Mouse (Mus musculus): Measurements from ENCODE around the gene Lct.
A peak's percentile ranks its signal among the peaks of the same experiment; 100 is the strongest.
"Not testable (repeated sequence)": the region's sequence is repeated elsewhere in the genome, so short reads cannot be mapped to it uniquely, and the experiment has no call there.

Gene Lct

DNA sequence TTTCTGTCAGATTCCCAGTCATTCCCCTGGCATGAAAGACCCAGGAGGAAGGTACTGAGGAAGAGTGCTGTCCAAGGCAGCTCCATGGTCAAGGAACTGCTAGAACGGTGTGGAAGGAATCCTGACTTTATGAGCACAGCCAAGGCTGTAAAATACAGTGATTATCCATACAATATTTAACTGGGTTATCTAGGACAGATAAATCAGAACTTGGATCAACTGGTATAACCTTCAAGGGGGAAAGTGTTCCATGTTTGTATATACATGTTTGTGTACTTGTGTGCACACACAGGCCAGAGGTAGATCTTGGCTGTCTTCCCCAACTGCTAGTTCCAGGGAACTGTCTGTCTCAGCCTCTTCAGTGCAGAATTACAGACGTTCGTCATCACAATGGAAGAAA, at the start of gene Lct:
Lct (minus strand) TSS at position 101 of the 400 bp plus-strand sequence.
- no peak for DNase-seq (ENCODE audit: low spot score in 2 of 2)

DNA sequence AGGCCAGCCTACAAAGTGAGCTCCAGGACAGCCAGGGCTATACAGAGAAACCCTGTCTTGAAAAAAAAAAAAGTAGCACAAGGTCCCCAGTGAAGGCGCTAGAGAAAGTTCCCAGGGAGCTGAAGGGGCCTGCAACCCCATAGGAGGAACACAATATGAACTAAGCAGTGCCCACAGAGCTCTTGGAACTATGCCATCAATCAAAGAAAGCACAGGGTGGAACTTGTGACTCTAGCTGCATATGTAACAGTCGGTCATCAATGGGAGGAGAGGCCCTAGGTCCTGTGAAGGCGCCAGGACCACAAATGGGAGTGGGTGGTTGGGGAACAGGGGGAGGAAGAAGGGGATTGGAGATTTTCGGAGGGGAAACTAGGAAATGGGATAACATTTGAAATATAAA, 48.7 kb upstream of the Lct start:
- DNase-seq (ENCODE audit: low spot score in 2 of 2) = no peak

DNA sequence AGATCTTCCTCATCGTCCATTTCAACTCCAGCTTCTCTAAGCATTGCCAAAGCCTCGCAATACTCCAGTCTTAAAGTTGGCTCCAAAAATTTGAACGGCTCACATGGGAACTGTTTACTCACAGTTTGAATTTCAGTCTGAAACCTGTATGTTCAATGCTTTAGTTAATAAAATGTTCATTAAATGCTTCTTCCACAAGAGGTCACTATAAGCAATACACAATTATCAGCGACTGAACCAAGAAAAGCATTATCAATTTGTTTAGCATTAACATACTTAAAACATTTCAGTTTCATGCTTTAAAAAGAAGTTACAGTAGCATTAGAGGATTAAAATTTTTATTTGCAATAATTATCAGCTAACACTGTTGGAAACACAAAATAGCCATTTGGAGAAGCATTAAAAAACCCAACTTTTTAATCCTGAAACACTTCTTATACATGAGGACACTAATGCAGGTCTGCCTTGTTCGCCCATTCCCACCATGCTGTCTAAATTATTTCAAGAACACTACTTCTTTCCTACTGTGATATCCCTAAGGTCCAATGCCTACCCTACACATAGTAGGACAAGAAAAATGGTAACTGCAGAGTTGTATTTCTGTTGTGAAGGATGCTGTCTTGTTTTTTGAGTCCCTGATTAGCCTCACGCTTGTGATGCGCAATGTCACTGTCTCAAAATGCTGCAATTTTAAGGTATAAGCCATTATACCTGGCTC, 44.2 kb upstream of the Lct start:
- DNase-seq (ENCODE audit: low spot score in 2 of 2) = no peak

DNA sequence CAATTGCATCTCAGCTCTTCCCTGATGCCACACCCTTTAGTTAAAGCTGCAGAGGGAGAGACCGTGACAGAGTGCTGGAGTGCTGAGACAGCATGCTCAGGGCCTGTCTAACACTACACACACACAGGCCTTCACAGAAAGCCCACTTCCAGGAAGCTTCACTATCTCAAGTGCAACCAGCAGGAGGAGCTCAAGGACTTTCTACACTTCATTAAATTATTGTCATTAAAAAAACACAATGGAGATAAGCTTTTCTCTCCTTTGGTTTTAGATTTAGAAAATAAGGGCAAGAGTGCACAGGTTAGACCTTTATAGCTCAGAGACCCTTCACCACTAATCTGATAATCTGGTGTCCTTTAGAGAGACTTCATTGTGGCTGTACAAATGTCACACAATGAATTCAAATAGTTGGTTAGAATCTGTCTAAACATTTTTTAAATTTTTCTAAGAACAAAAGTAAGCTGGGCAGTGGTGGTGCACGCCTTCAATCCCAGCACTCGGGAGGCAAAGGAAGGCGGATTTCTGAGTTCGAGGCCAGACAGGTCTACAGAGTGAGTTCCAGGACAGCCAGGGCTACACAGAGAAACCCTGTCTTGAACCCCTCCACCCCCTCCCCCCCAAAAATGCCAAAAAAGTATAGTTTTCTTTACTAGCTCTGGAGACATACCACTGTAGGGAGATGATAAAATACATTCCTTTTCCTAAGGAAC, 40.8 kb upstream of the Lct start:
- DNase-seq (ENCODE audit: low spot score in 2 of 2) = peak; percentile 27

DNA sequence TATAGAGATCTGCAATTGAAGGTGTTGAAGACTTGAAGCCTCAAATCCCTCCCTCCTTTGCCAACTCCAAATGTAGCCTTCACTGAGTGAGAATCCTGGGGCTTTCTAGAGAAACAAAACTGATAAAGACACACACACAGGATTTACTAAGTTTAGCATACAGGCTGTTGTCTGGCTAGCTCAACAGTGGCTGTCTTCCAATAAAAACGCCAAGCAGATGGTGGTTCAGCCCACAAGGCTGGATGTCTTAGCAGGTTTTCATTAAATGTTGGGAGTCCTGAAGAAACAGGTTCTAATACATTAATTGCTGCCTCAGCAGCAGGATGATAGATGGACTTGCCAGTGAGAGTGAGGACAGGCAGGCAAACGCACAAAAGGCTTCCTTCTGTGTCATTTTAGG, 32.5 kb upstream of the Lct start:
- DNase-seq (ENCODE audit: low spot score in 2 of 2) = no peak

DNA sequence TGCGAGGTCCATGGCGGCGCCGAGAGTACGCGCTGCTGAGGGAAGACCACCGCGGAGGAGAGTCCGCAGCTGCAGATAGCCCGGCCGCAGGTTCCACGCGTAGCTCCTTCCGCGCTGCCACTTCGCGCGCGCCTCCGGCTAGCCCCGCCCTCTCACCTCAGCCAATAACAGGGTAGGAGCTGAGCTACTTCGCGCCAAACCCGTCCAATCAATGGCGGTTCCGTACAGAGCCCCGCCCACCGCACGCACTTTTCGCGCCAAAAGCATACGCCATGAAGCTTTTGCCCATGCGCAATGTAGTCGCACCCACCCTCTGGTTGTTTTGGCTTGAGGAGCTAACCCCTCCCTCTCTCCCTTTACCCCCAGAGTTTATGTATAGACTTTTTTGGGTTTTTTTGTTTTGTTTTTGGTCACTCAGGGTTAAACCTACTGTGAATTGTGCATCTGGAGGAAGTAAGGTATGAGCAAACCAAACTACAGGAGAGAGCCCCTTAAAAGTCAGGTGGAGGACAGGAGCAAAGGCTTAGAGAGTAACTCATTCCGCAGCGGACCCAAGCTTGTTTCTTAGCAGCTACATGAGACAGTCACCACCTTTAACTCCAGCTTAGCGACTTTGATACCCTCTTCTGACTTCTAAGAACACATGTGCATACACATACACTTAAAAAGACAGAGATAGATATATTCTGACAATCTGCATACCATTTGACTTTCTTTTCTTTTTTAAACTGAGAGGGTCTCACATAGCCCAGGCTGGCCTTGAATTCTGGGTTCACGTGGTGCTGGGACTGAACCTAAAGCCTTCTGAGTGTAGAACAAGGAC, 31.6 kb upstream of the Lct start, which contains the start of gene Mcm6:
Mcm6 (minus strand) TSS at position 111 of the 823 bp plus-strand sequence.
- DNase-seq (ENCODE audit: low spot score in 2 of 2) = peak; percentile 78 to 88

DNA sequence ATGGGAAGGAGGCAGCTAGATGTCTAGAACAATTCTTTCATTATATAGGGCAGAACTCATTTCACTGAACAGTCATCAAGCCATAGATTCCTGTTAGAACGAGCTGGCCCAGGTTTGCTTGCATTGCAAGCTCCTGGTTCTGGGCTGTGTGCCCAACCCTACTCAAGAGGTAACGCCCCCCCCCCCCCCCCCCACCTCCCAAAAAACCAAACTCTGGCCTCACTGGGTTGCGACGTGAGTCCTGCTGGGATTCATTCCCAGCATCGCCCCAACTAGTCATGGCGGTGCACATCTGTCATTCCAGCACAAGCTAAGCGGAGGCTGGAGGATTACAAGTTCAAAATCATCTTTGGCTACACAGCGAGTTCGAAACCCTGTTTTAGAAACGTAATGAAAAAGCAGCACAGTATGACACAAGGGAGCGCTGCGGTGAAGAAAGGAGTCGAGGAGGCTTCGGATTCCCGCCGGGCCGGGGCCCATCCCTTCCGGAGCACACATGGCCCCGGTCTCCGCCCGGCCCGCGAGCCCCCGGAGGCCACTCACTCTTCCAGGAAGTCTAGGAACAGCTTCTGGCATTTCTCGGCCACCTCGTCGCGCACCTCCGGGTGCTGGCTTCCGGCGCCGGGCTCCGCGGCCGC, 30.9 kb upstream of the Lct start:
- DNase-seq (ENCODE audit: low spot score in 2 of 2) = peak in 1 of 2 experiments; percentile 8

DNA sequence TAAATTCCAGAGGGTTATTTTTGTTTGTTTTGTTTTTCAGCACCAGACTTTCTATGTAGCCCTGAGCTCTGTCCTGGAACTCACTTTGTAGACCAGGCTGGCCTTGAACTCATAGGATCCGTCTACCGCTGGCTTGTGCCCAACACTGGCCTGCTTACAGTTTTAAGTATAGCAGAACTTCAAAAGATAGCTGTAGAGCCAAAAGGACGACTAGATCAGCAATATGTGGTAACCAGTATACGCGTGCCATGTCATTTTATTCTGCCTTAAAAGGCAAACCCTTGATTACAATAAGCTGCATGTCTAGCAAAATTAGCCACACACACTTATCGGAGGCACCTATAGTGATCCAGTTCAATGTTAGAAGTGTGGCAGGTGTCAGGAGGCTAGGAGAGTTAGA, 30.2 kb upstream of the Lct start:
- no peak for DNase-seq (ENCODE audit: low spot score in 2 of 2)

DNA sequence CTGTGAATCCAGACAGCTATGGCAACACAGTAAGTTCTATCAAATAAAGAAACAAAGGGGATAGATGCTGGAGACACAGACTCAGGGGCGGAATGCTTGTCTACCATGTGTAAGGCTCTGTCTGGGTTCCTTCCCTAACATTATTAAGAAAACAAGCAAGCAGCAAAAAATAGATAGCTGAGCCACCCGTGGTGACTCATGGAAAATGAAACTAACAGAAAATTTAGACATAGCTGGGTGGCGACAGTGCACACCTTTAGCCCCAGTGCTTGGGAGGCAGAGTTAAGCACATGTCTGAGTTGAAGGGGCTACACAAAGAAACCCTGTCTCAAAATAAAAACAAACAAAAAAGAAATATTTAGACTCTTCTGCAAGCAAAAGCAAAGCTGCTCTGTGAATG, 29.3 kb upstream of the Lct start:
- DNase-seq (ENCODE audit: low spot score in 2 of 2) = no peak

DNA sequence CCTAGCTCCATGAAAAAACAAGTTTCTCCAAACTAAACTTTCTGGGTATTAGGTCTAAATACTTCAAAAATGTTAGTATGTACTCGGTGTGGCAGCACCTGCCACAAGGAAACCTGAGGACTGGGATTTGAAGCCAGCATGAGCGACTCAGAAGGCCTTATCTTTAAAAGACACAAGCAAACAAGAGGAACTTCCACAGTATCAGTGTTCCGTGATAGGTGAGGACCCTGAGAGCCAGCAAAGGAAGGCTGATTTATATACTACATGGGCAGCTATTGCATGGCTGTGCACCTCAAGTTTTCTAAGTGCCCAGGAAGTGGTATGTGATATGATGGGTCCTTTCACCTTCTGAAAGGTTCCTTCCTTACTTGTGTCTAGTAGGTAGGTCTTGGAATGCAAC, 25.0 kb upstream of the Lct start:
- no peak for DNase-seq (ENCODE audit: low spot score in 2 of 2)

DNA sequence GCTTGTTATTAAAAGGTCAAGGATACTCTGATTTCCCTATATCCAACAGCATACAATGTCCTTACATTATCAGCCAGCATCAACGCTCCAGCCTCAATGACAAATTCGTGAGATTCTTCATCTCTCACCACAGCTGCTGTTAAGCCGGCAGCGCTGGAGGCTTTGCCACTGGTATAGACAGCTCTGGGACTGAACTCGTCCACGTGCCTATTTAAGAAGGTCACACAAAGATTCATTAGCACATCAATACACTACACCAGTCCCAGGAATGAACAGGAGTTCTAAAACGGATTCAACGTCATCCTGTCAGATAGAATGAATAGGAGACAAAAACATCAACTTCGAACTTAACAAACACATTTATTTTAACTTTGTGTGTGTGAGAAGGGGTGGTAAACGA, 16.1 kb upstream of the Lct start:
- DNase-seq (ENCODE audit: low spot score in 2 of 2) = no peak

DNA sequence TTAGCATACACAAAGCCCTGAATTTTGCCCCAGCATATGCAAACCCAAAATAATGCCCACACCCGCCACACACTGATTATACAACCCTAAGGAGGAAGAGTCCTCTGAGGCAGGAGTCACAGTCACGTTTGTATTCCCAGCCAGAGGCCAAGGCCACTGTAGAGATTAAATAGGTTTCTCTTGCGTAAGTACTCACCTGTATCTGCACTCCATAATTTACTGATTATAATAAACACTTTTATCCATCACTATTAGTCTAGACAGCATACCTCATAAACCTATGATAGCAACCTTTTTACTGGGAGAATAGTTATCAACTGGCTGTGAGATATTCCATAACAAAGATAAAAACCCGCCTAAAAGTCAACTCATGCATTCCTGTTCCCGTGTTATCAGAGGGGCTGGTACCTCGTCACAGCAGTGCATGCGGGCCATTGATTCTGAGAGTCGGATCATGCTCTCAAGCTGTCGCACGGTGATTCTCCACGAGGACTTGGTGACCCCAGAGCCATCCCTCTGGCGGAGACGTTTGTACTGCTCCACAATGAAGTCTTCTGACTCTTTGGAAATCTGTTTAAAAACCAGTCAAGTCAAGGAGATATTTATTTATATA, 9.7 kb upstream of the Lct start:
- DNase-seq (ENCODE audit: low spot score in 2 of 2) = no peak

DNA sequence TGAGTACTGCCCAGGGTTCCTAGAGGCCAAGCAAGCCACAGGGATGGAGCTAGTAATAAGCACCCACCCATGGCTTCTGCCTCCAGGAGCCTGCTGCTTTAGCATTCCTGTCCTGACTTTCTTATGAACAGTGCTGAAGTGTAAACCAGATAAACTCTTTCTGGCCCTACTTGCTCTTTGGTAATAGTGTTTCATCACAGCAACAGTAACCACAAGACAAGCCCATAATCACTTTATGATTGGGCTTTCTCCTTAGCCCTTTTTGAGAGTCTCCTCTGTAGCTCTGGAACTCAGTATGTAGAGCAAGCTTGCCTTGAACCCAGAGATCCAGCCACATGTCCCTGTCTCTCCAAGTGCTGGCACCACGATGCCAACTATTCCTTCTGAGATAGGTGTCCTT, 2.2 kb upstream of the Lct start:
- no peak for DNase-seq (ENCODE audit: low spot score in 2 of 2)

DNA sequence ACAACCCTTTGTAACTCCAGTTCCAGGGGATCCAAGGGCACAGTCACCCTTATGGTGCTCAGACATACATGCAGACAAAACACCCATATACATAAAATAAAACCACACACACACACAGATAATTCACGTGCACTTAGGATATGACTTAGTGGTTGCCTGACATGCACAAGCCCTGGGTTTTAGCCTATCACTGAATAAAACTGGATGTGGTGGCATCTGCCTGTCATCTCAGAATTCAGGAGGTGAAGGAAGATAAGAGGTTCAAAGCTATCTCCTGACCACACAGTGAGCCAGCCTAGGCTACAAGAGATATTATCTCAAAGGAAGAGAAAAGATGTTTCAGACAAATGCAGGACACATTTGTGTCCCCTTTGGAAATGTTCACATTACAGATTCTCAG, 953 bp downstream of the Lct start:
- no peak for DNase-seq (ENCODE audit: low spot score in 2 of 2)

DNA sequence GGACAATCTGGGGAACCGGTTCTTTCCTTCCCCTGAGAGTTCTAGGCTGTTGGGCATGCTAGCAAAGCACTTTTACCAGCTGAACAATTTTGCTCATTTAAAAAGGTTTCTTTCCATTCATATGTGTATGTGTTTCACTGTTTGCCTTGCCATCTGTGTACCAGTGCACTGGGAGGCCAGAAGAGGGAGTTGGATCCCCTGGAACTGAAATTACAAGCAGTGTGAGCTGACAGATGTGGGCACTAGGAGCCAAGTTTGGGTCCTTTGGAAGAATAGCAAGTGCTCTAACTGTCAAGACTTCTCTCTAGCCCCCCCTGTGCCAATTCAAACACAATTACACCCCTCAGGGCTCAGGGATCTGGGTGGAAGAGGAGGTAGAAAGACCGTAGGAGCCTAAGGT, 3.3 kb downstream of the Lct start:
- DNase-seq (ENCODE audit: low spot score in 2 of 2) = no peak

DNA sequence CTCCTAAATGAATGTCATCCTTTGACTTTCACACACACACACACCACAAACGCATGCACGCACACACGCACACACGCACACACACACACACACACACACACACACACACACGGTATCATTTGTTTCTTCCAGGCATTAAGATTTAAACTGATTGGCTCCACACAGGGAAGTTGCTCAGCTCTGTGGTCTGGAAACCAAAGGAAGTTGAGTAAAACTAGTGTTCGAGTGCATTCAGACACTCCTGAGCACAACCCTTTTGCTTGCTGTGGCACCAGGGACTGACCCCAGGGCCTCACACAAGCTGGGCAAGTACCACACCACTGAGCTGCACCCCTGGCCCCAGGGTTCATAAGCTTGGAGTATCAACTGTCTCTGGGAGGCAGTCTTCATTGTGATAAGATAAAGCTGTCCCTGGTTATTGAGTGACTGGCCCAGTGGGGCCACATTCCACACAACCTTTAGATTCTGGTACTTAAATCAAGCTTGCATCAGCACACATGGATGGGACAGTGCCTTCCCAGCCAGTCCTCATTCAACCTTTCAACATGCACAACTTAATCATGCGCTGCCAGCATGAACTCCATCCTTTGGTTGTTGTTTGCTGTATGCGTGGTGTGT, 5.0 kb downstream of the Lct start:
- no peak for DNase-seq (ENCODE audit: low spot score in 2 of 2)

DNA sequence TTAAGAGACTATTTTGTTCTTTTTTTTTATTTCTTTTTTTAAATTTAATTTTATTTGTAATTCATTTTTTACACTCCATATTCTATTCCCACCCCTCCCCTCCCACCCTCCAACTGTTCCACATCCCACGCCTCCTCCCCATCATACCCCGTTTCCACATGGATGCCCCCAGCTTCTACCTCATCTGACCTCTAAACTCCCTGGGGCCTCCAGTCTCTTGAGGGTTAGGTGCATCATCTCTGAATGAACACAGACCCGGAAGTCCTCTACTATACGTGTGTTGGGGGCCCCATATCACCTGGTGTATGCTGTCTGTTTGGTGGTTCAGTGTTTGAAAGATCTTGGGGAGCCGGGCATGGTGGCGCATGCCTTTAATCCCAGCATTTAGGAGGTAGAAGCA, 8.9 kb downstream of the Lct start:
- not testable (repeated sequence) for DNase-seq (ENCODE audit: low spot score in 2 of 2)

DNA sequence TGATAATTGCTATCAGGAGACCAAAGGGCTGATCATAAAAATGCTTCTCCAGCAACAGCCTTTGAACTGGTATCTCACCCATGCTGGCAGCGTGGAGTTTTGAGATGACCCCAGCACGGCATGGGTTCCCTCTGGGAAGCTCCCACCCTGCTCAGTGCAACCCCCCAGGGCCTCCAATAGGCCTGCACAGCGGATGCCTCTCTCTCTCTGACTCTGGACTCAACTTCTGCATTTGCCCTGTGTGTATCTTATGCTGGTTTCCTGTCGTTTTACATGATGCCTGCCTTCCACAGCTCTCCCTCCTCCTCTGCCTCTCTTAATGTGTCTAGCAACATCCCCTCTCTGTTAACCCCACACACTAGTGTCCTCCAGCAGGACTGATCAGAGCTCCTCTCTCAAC, 13.5 kb downstream of the Lct start:
- no peak for DNase-seq (ENCODE audit: low spot score in 2 of 2)

DNA sequence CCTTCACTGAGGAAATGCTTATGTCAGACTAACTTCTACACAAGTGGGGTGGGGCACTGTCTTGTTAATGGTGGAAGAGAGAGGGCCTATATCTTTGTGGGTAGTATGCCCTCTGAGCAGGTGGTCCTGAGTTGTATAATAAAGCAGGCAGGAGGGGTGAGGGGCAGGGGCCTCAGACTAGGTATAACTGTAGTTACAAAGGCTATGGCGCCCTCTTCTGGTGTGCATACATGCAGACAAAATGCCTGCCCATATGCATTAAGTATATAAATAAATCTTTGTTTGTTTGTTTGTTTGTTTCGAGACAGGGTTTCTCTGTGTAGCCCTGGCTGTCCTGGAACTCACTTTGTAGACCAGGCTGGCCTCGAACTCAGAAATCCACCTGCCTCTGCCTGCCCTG, 19.1 kb downstream of the Lct start:
- DNase-seq (ENCODE audit: low spot score in 2 of 2) = no peak

DNA sequence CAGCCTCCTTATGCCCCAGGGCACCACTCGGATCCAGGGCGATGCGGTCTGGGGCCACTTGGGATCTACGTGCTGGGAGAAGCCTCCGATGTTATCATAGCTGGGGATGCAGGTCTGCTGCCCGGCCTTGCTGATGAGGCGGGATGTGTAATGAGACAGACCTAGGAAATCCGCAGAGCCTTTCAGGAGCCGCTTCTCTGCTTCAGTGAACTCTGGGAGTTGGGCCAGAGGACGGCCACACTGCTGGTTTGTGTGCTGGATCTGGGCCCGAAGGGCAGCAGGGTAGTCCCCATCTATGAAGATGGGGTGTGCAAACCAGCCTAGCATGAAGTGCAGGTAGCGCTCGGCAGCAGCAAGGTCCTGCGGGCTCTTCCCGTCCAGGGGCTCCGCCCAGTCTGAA, 24.2 kb downstream of the Lct start:
- no peak for DNase-seq (ENCODE audit: low spot score in 2 of 2)

Data from frontal cortex, postnatal 25 days (tissue).